Mouse (Mus musculus) layer of hippocampus, adult 9-10 months (tissue): Measurements from ENCODE around the gene H2-Ab1.

Experiments
- DNase-seq: peaks from one replicate; pipeline ENCODE4 v3.0.0; 2022; ENCODE audit warnings: low spot score

H2-Ab1 gene

GRCm38 (mm10) chr17:34285848-34286247 is 28.4 kb downstream of the H2-Ab1 start:
- DNase-seq = no peak

- no peak for DNase-seq
Observed at GRCm38 (mm10) chr17:34286501-34286900, 29.0 kb downstream of the H2-Ab1 start.

GRCm38 (mm10) chr17:34286999-34287398 is 29.5 kb downstream of the H2-Ab1 start:
- DNase-seq = no peak

- peak; percentile 97 for DNase-seq
Observed at GRCm38 (mm10) chr17:34287648-34288047, 30.2 kb downstream of the H2-Ab1 start, which contains the start of gene H2-Aa. Gene H2-Aa, minus strand, starts transcription at chr17:34287823.

GRCm38 (mm10) chr17:34288131-34288530 is 30.6 kb downstream of the H2-Ab1 start:
- no peak for DNase-seq

- peak; percentile 79 for DNase-seq
Observed at GRCm38 (mm10) chr17:34291609-34292008, 34.1 kb downstream of the H2-Ab1 start.

GRCm38 (mm10) chr17:34292570-34292969 is 35.1 kb downstream of the H2-Ab1 start:
- no peak for DNase-seq

GRCm38 (mm10) chr17:34293533-34293932 is 36.0 kb downstream of the H2-Ab1 start:
- DNase-seq = no peak

- no peak for DNase-seq
Observed at GRCm38 (mm10) chr17:34294249-34294648, 36.8 kb downstream of the H2-Ab1 start.

GRCm38 (mm10) chr17:34295307-34295706 is 37.8 kb downstream of the H2-Ab1 start:
- no peak for DNase-seq

GRCm38 (mm10) chr17:34295891-34296794 is 38.7 kb downstream of the H2-Ab1 start:
- peak; percentile 85 for DNase-seq

- DNase-seq = no peak
Observed at GRCm38 (mm10) chr17:34299356-34299755, 41.9 kb downstream of the H2-Ab1 start.

GRCm38 (mm10) chr17:34300071-34300470 is 42.6 kb downstream of the H2-Ab1 start:
- no peak for DNase-seq

GRCm38 (mm10) chr17:34300691-34301566 is 43.4 kb downstream of the H2-Ab1 start:
- no peak for DNase-seq

- no peak for DNase-seq
Observed at GRCm38 (mm10) chr17:34301670-34302190, 44.2 kb downstream of the H2-Ab1 start.

GRCm38 (mm10) chr17:34303789-34304188 is 46.3 kb downstream of the H2-Ab1 start:
- DNase-seq = no peak

GRCm38 (mm10) chr17:34304751-34305150 is 47.3 kb downstream of the H2-Ab1 start:
- peak; percentile 85 for DNase-seq

GRCm38 (mm10) chr17:34305380-34306030 is 48.0 kb downstream of the H2-Ab1 start, which contains the start of gene H2-Eb1:
Gene H2-Eb1, plus strand, starts transcription at chr17:34305867.
- DNase-seq = peak; percentile 95

- no peak for DNase-seq
Observed at GRCm38 (mm10) chr17:34306407-34306806, 48.9 kb downstream of the H2-Ab1 start.

GRCm38 (mm10) chr17:34307216-34307615 is 49.7 kb downstream of the H2-Ab1 start:
- no peak for DNase-seq

GRCm38 (mm10) chr17:34308161-34308560 is 50.7 kb downstream of the H2-Ab1 start:
- DNase-seq = no peak

- DNase-seq = no peak
Observed at GRCm38 (mm10) chr17:34309225-34309624, 51.7 kb downstream of the H2-Ab1 start.
